Mouse (Mus musculus): ENCODE results near the gene Grin3b.

- TF ChIP-seq EP300 (IDR thresholded peaks at IDR 0.05) (0 out of 2 replicates have a peak, but pooled peaks have one; percentile 29), CTCF (IDR thresholded peaks at IDR 0.05) (peak; percentile 40)
Observed at GRCm38 (mm10) chr10:79932736-79933135, 37.8 kb upstream of the Grin3b start.

Measured in lung, postnatal 0 days (tissue).